Mouse (Mus musculus): Measurements from ENCODE around the gene Ffar1.

The Ffar1 gene

GRCm38 (mm10) chr7:30861464-30861863 lies at the start of gene Ffar1:
Ffar1 (minus strand) TSS chr7:30861564.
- ChIA-PET POLR2A (interaction anchor here in 2 of 4 experiments (0.6 to 2.7 kb wide), 11 partner anchors 9 to 176 kb away, joined by 3 to 9 read pairs (median 3); no protein-coding TSS in a partner anchor), CTCF (interaction anchor here (0.5 to 6.7 kb wide), 15 partner anchors 8 to 623 kb away, joined by 3 to 202 read pairs (median 6); partner anchors contain the start of genes Fam187b (in 1 of the 4), Haus5 (in 1 of the 4) and Lsr (in 1 of the 4))

DNA sequence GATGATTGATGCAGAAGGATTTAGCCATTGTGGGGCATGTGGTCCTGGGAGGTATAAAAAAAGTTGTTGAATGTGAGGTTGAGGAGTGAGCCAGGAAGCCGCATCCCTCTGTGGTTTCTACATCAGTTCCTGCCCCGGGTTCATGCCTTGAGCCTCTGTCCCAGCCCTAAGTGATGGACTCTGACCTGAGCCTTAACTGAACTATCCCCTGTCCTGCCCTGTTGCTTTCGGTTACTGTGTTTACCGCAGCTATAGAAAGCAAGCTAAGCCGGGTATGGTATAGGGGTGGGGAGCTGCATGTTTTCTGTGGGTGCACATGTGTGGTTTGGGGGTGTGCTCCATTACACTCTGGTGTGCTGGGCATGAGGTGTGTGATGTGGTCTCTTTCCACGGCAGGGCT lies 48.4 kb upstream of the Ffar1 start:
- ChIA-PET CTCF (no interaction called here), POLR2A (interaction anchor here in 2 of 4 experiments (0.5 to 0.6 kb wide), 2 partner anchors 12 to 123 kb away, joined by 3 read pairs; no protein-coding TSS in a partner anchor)

DNA sequence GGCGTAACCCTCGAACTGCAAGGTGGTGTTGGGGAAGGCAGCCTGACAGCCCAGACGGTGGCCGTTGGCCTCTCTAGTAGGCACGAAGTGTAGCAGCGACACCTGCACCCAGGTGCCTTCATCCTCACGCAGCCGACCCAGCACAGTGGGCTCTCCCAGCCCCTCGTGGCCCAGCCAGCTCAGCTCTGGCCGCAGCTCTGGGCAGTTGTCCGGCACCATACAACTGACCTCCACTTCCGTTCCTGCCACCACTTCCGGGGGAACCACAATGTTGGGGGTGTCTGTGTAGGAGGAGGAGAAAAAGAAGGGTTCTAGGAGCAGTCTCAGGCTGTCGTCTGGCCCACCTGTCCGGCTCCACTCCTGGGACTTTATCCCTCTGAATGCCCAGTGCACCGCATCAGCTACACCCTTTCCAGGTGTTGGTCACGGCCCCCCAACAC lies 47.6 kb upstream of the Ffar1 start:
- POLR2A ChIA-PET: no interaction called here
- CTCF ChIA-PET: no interaction called here

- POLR2A ChIA-PET: interaction anchor here in 1 of 4 experiments (0.6 kb wide), 1 partner anchor 11 kb away, joined by 3 read pairs; no protein-coding TSS in a partner anchor
- CTCF ChIA-PET: interaction anchor here in 1 of 4 experiments (0.6 to 1.1 kb wide), 2 partner anchors 10 to 95 kb away, joined by 3 to 4 read pairs; no protein-coding TSS in a partner anchor
Measured at GRCm38 (mm10) chr7:30908277-30908991, 47.1 kb upstream of the Ffar1 start.

DNA sequence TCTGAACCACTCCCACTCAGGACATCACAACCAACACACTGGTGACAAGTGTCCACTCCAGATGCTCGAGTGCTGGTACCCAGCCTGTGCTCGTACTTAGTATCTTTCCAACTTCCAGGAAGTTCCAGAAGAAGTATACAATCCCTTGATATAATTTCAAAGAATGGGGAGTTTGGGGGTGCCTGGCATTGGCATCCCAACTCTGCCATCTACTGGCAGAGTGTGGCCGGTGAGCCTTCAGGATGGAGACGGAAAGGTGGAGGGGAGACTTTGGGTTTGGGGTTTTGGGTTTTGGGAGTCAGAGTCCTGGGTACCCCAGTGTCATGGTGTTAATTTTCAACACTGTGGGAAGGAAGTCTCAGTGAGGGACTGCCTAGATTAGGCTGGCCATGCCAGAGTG lies 42.7 kb upstream of the Ffar1 start:
- POLR2A ChIA-PET: interaction anchor here in 1 of 4 experiments (0.9 to 1.2 kb wide), 2 partner anchors 52 to 64 kb away, joined by 3 to 4 read pairs; partner anchors contain the start of gene Usf2

DNA sequence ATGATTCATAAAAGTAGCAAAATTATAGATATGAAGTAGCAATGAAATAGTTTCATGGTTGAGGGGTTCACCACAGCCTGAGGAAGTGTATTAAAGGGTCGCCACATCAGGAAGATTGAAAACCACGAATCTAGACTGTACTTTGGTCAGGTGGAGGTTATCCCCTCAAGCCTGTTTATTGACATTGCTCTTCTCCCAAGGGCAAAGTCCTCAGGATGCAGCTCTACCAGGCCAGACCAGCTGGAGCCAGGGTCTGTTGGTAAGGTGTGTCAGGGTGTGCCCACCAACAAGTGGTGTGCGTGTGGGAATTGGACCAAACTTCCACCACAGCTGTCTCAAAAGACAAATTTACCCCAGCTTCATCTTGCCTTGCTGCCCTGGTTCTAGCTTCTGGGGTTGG lies 33.9 kb upstream of the Ffar1 start:
- POLR2A ChIA-PET: interaction anchor here in 1 of 4 experiments (1.1 kb wide), 1 partner anchor 8 kb away, joined by 3 read pairs; no protein-coding TSS in a partner anchor
- CTCF ChIA-PET: interaction anchor here in 1 of 4 experiments (0.8 kb wide), 1 partner anchor 117 kb away, joined by 3 read pairs; no protein-coding TSS in a partner anchor

More for the DNA sequence above, 42.7 kb upstream of the Ffar1 start:
- CTCF ChIA-PET: interaction anchor here in 2 of 4 experiments (0.7 to 1.3 kb wide), 3 partner anchors 31 to 93 kb away, joined by 3 read pairs; no protein-coding TSS in a partner anchor

- POLR2A ChIA-PET: interaction anchor here in 2 of 4 experiments (0.6 to 0.9 kb wide), 3 partner anchors 13 to 241 kb away, joined by 3 to 5 read pairs (median 3); no protein-coding TSS in a partner anchor
- CTCF ChIA-PET: no interaction called here
Measured at GRCm38 (mm10) chr7:30892515-30892914, 31.2 kb upstream of the Ffar1 start.

DNA sequence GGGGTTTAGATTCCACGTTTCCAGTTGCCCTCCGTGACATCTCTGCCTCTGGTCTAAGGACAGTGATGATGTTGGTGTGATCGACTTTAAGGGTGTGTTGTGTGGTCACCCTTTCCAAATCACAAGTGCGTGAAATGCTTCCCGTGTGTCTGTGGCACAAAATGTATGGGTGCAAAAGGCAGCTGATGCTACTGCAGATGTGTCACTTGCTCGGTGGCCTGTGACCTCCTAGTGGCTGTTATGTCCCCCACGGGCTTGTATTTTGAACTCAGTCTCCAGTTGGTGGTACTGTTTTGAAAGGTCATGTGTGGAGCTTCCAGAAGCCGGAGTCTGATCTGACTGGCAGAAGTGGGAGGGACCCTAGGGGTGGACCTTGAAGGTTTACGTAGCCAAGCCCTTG lies 30.4 kb upstream of the Ffar1 start:
- CTCF ChIA-PET: interaction anchor here in 1 of 4 experiments (0.6 kb wide), 1 partner anchor 32 kb away, joined by 4 read pairs; no protein-coding TSS in a partner anchor
- POLR2A ChIA-PET: interaction anchor here in 1 of 4 experiments (0.9 kb wide), 1 partner anchor 13 kb away, joined by 3 read pairs; no protein-coding TSS in a partner anchor

GRCm38 (mm10) chr7:30890681-30891080 lies 29.3 kb upstream of the Ffar1 start:
- CTCF ChIA-PET: interaction anchor here in 1 of 4 experiments (0.7 kb wide), 1 partner anchor 66 kb away, joined by 6 read pairs; the partner anchor contains the start of gene Usf2
- POLR2A ChIA-PET: no interaction called here

DNA sequence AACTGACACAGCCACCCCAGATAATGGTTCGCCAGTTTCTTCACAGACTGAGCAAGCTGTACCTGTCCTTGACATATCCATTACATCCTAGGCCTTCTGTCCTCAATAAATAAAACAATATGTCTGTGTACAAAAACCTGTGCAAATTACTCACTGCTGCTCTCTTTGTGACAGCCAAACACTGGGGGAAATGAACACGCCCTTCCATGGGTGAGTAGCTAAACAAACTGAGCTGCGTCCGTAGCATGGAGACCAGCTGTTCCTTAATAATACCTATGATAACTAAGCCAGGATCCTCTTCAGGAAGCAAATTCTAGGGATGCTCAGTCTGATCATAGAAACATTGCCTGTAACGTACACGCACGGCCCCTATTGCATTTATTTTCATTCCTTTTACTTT lies 27.4 kb upstream of the Ffar1 start:
- POLR2A ChIA-PET: interaction anchor here in 1 of 4 experiments (0.9 to 1.5 kb wide), 2 partner anchors 16 to 182 kb away, joined by 3 to 4 read pairs; no protein-coding TSS in a partner anchor
- CTCF ChIA-PET: interaction anchor here in 2 of 4 experiments (0.6 to 1.0 kb wide), 2 partner anchors 16 to 30 kb away, joined by 3 to 5 read pairs; no protein-coding TSS in a partner anchor

DNA sequence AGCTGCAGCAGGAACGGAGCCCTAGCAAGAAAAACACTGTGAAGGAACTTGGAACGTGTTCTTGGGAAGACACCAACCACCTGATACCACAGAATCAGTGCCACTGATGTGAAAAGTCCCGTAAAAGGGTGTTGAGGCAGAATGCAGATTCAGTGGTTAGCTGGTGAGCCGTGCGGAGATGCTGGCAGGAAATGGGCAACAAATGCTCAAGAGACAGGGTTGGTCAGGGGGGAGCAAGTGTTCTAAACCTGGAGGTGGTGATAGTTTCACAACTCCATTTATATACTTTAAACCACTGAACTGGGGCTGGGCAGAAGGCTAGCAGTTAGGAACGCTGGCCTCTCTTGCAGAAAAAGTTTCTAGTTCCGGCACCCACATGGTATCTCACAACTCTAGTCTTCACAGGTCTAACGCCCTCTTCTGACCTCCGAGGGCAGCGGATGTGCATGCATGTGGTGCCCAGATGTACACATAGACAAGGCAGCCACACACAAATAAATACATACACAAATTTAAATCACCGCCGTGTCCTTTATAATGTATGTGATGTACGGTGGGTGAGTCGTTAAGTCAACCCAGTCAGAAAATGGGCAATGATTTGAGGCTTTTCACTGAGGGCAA lies 26.3 kb upstream of the Ffar1 start:
- ChIA-PET CTCF (interaction anchor here in 1 of 4 experiments (0.6 kb wide), 1 partner anchor 219 kb away, joined by 3 read pairs; no protein-coding TSS in a partner anchor), POLR2A (interaction anchor here in 1 of 4 experiments (1.1 kb wide), 1 partner anchor 8 kb away, joined by 3 read pairs; no protein-coding TSS in a partner anchor)

- ChIA-PET POLR2A (interaction anchor here in 1 of 4 experiments (1.1 kb wide), 1 partner anchor 9 kb away, joined by 3 read pairs; no protein-coding TSS in a partner anchor), CTCF (no interaction called here)
Measured at GRCm38 (mm10) chr7:30886852-30887251, 25.5 kb upstream of the Ffar1 start.

DNA sequence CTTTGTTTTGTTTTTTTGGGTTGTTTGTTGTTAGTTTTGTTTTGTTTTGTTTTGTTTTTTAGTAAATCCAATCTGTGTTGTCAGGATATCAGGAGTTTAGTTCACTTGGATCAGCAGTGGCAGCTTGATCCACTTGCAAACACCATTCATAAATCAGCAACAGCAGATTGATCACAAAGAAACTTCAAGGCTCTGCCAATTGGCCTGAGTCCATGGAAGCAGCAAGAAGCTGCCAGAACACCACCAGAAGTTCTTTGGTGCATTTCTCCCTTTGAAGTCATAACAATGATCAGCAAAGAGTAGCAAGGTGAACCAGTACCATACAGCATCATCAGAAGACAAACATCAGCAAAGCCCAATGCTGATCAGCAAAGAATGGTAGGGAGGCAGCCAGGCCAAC lies 22.7 kb upstream of the Ffar1 start:
- CTCF ChIA-PET: interaction anchor here in 2 of 4 experiments (1.4 to 4.2 kb wide), 5 partner anchors 10 to 194 kb away, joined by 3 to 18 read pairs (median 4); partner anchors contain the start of genes Fam187b (in 1 of the 2) and Lsr (in 1 of the 2)
- POLR2A ChIA-PET: interaction anchor here in 1 of 4 experiments (0.9 to 1.0 kb wide), 3 partner anchors 10 to 128 kb away, joined by 3 to 4 read pairs (median 4); no protein-coding TSS in a partner anchor

GRCm38 (mm10) chr7:30881367-30881766 lies 20.0 kb upstream of the Ffar1 start:
- ChIA-PET POLR2A (no interaction called here), CTCF (interaction anchor here in 2 of 4 experiments (1.5 to 4.2 kb wide), 3 partner anchors 8 to 76 kb away, joined by 3 to 18 read pairs (median 4); no protein-coding TSS in a partner anchor)

GRCm38 (mm10) chr7:30880176-30880575 lies 18.8 kb upstream of the Ffar1 start, which contains the start of gene Cd22:
Cd22 (minus strand) TSS chr7:30880342.
- ChIA-PET CTCF (interaction anchor here in 1 of 4 experiments (1.1 kb wide), 1 partner anchor 21 kb away, joined by 4 read pairs; no protein-coding TSS in a partner anchor), POLR2A (no interaction called here)

DNA sequence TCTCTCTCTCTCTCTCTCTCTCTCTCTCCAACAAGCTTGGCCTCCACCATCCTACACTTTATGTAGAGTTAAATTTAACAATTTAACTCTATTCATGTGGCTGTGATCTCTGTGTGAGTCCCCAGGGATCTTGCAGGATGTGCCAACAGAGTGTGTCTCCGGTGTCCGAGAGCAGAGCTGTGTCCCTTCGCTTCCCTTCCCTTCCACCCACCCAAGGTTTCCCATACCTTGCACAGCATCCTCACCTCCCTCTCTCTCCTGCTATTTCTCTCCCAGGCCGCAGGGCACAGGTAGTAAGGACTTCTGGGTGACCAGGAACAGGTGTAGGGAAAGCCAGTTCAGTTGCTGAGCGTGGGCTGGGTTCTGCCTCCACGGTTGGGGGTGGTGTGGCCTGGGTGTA lies 17.6 kb upstream of the Ffar1 start:
- ChIA-PET CTCF (interaction anchor here in 2 of 4 experiments (0.6 to 1.1 kb wide), 3 partner anchors 20 to 219 kb away, joined by 3 to 4 read pairs (median 3); no protein-coding TSS in a partner anchor), POLR2A (interaction anchor here in 1 of 4 experiments (0.7 to 1.2 kb wide), 4 partner anchors 13 to 68 kb away, joined by 3 to 4 read pairs (median 4); no protein-coding TSS in a partner anchor)

DNA sequence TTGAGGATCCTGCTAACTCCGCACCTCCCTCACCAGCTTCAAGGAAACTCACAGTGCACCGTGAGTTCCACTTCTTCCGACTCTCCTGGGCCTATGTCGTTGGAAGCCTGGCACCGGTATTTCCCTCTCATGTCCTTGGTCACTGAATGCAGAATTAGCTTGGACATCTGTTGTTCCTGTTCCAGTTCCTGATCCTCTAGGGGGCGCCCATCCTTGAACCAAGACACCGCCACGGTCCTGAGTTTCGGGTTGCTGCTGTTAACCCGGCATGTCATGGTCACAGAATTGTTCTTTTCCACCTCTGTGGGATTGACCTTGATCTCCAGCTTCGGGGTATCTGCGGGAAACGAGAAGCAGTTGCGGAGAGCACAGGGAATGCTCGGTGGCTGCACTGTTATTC lies 11.7 kb upstream of the Ffar1 start:
- ChIA-PET POLR2A (interaction anchor here (0.5 to 2.7 kb wide), 20 partner anchors 10 to 194 kb away, joined by 3 to 16 read pairs (median 4); partner anchors contain the start of genes Ffar1 (in 2 of the 4), Usf2 (in 2 of the 4) and Ffar3 (in 1 of the 4)), CTCF (interaction anchor here (0.6 to 3.0 kb wide), 53 partner anchors 9 to 1856 kb away, joined by 3 to 39 read pairs (median 4); partner anchors contain the start of genes Ffar1 (in 3 of the 4), Fam187b (in 2 of the 4), Lsr (in 2 of the 4) and Ffar2 (in 1 of the 4))

GRCm38 (mm10) chr7:30863386-30863785 lies 2.0 kb upstream of the Ffar1 start:
- ChIA-PET POLR2A (interaction anchor here in 2 of 4 experiments (0.6 to 0.9 kb wide), 2 partner anchors 16 to 73 kb away, joined by 4 to 8 read pairs; no protein-coding TSS in a partner anchor), CTCF (interaction anchor here (0.7 to 6.7 kb wide), 6 partner anchors 10 to 296 kb away, joined by 3 to 202 read pairs (median 4); partner anchors contain the start of genes Fam187b (in 1 of the 4) and Lsr (in 1 of the 4))

Data from embryonic stem cell, embryonic (primary cell).